Mouse (Mus musculus) C2C12 (cell line): ENCODE results near the gene Gdpd3. TPM values are rescaled to one million over a fixed set of nuclear protein-coding genes. Genes with fewer than 3 reads are reported as not detected.

ENCODE experiments used
- H3K27me3 ChIP-seq: one replicate; pipeline ENCODE4 v1.6.1; 2011; ENCODE audit not compliant: control insufficient read depth, insufficient read depth, insufficient read length
- H3K36me3 ChIP-seq: one replicate; pipeline ENCODE4 v1.6.1; 2011; ENCODE audit not compliant: control insufficient read depth, insufficient read depth
- H3K4me3 ChIP-seq: one replicate; pipeline ENCODE4 v1.5.1; 2011; ENCODE audit warnings: mild to moderate bottlenecking, control low read depth; ENCODE audit not compliant: poor library complexity, insufficient read depth, severe bottlenecking
- H3K79me2 ChIP-seq: one replicate; pipeline ENCODE4 v1.6.1; 2011; ENCODE audit not compliant: control insufficient read depth, insufficient read depth
- H3K79me3 ChIP-seq: one replicate; pipeline ENCODE4 v1.6.1; 2011; ENCODE audit warnings: low read depth, control low read depth
- H3ac ChIP-seq: one replicate; pipeline ENCODE3; 2011; ENCODE audit warnings: low read depth; ENCODE audit not compliant: control insufficient read depth, insufficient read length
- CEBPB ChIP-seq: IDR thresholded peaks from one replicate; pipeline ENCODE4 v1.6.1; 2011; ENCODE audit warnings: low read depth, mild to moderate bottlenecking, control low read depth, moderate library complexity
- CTCF ChIP-seq: IDR thresholded peaks from one replicate; pipeline ENCODE4 v1.5.1; 2011; ENCODE audit not compliant: control insufficient read depth, insufficient read depth, insufficient read length
- FOSL1 ChIP-seq: IDR thresholded peaks from one replicate; pipeline ENCODE4 v1.8.0; 2011; ENCODE audit warnings: mild to moderate bottlenecking, low read length; ENCODE audit not compliant: poor library complexity, insufficient read depth, severe bottlenecking
- MAX ChIP-seq: IDR thresholded peaks from one replicate; pipeline ENCODE4 v1.6.1; 2011; ENCODE audit warnings: mild to moderate bottlenecking, control low read depth
- MYOD1 ChIP-seq: IDR thresholded peaks from one replicate; pipeline ENCODE4 v1.6.1; 2011; ENCODE audit warnings: low read depth; ENCODE audit not compliant: control insufficient read depth, insufficient read length
- MYOG ChIP-seq: IDR thresholded peaks from one replicate; pipeline ENCODE4 v1.6.1; 2011; ENCODE audit not compliant: control insufficient read depth, insufficient read length; ENCODE audit errors: extremely low read depth
- USF1 ChIP-seq: IDR thresholded peaks from one replicate; pipeline ENCODE4 v1.6.1; 2011; ENCODE audit warnings: low read depth, mild to moderate bottlenecking, control low read depth, moderate library complexity
- polyA plus RNA-seq: library from polyadenylated mRNA; unstranded; fragments of >200 nt; fragmentation: generic; extraction: Trizol; gene quantifications from one replicate; pipeline ENCODE4 v1.2.1, GENCODE M21; 2012; ENCODE audit warnings: missing spikeins

The Gdpd3 gene
- polyA plus RNA-seq, 1 experiment = 1.7 TPM

- Histone ChIP-seq H3K79me2 (peaks cover 56% of the 10 kb centered on the region), H3K79me3 (peaks cover 43% of the 10 kb centered on the region), H3K4me3 (no peak overlapping the region), H3ac (no peak overlapping the region), H3K36me3 (peaks cover 36% of the 10 kb centered on the region), H3K27me3 (no peaks in the 10 kb centered on the region)
- TF ChIP-seq USF1 (no peak), MYOD1 (no peak), CEBPB (no peak), MAX (no peak), FOSL1 (no peak), CTCF (no peak), MYOG (no peak)
Measured at GRCm38 (mm10) chr7:126795387-126796317, 29.5 kb downstream of the Gdpd3 start.

- Histone ChIP-seq H3K27me3 (no peaks in the 10 kb centered on the region), H3K36me3 (peaks cover 36% of the 10 kb centered on the region), H3K4me3 (no peak overlapping the region), H3K79me3 (peaks cover 36% of the 10 kb centered on the region), H3ac (peak overlapping the region; percentile 31), H3K79me2 (peaks cover 48% of the 10 kb centered on the region)
- TF ChIP-seq FOSL1 = no peak
- TF ChIP-seq MYOG = no peak
- no peak for TF ChIP-seq MAX
- TF ChIP-seq USF1 = no peak
- no peak for TF ChIP-seq CEBPB
- TF ChIP-seq CTCF = no peak
- TF ChIP-seq MYOD1 = no peak
Measured at GRCm38 (mm10) chr7:126796350-126796932, 30.3 kb downstream of the Gdpd3 start.

DNA sequence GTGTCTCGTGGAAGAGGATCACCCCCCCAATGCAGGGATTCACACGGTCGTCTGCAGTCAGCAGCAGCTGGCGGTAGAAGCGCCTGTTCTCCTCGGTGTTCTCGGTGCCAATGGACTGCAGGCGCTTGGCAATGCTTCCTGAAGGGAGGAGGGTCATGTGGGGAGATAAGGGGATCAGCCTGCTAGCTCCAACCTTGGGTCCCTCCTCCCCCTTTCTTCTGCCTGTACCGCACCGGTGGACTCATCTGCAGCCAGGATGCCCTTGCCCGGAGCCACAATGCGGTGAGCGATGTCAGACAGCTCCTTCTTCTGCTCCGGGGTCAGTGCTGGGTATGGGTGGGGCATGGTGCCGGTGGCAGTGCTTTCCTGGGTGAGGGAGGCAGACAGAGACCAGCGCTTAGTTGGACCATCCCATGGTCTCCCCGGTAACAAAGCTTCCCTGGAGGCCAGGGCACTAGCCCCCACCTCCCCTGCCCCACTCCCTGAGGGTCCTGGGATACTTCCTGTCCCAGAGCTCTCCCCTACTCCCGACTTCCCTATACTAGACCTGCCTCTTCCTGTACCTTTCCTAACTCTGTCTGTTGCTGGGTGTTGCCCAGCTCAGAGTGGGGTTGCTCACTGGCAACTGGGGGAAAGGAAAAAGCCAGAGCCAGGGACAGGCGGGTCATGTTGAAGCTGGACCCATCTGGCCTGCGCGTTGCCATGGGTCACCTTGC lies 31.4 kb downstream of the Gdpd3 start, which contains the start of gene Fam57b:
Fam57b (plus strand) TSS at position 258 of the 716 bp plus-strand sequence.
- Histone ChIP-seq H3K36me3 (peaks cover 36% of the 10 kb centered on the region), H3K79me2 (peaks cover 40% of the 10 kb centered on the region), H3K79me3 (peaks cover 31% of the 10 kb centered on the region), H3ac (peak within 1 kb of the TSS; percentile 95), H3K27me3 (no peaks in the 10 kb centered on the region), H3K4me3 (peak within 1 kb of the TSS; percentile 74)
- no peak for TF ChIP-seq MAX
- no peak for TF ChIP-seq FOSL1
- TF ChIP-seq CTCF = no peak
- TF ChIP-seq MYOG = no peak
- TF ChIP-seq USF1 = no peak
- no peak for TF ChIP-seq MYOD1
- TF ChIP-seq CEBPB = no peak

GRCm38 (mm10) chr7:126798127-126799049 lies 32.3 kb downstream of the Gdpd3 start:
- H3K79me2 ChIP-seq = peaks cover 40% of the 10 kb centered on the region
- peak overlapping the region; percentile 95 for H3ac ChIP-seq
- TF ChIP-seq MAX = no peak
- no peak for TF ChIP-seq MYOD1
- no peak for TF ChIP-seq MYOG
- no peak for TF ChIP-seq CTCF
- TF ChIP-seq FOSL1 = no peak
- peaks cover 31% of the 10 kb centered on the region for H3K79me3 ChIP-seq
- peak overlapping the region; percentile 74 for H3K4me3 ChIP-seq
- peaks cover 31% of the 10 kb centered on the region for H3K36me3 ChIP-seq
- no peaks in the 10 kb centered on the region for H3K27me3 ChIP-seq

DNA sequence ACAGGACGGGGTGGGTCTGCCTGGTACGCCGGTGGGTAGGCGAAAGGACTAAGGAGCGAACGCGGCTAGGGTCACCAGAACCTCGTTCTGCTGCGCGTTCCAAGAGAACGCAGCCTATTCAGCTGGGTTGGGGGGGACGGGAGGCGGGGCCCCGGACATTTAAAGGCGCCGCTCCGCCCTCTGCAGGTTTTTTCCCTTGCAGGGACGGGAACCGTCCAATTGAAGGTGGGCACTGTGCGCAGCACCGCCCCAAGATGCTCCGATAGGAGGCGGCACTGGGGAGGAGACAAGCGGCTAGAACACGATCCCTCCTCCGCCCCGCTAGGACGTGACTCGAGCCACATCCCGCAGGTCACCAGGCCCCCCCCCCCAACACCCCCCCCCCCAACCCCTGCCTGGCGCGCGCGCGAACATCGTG lies 32.9 kb downstream of the Gdpd3 start:
- Histone ChIP-seq H3K79me2 (peaks cover 40% of the 10 kb centered on the region), H3K36me3 (peaks cover 26% of the 10 kb centered on the region)
- TF ChIP-seq MAX (peak; percentile 26), FOSL1 (no peak), CTCF (no peak)

More for the DNA sequence above, 32.9 kb downstream of the Gdpd3 start:
- H3K27me3 ChIP-seq = no peaks in the 10 kb centered on the region
- H3K4me3 ChIP-seq = peak overlapping the region; percentile 74
- H3ac ChIP-seq = peak overlapping the region; percentile 95
- H3K79me3 ChIP-seq = peaks cover 31% of the 10 kb centered on the region
